Mouse (Mus musculus) MEL-GATA-1-ER (cell line): Measurements from ENCODE around the gene Vps37b.

Experiments used
- DNase-seq: peaks from one replicate; pipeline ENCODE4 v3.0.0-alpha.2; 2012; ENCODE audit warnings: low read depth; ENCODE audit errors: extremely low read depth

Gene Vps37b

DNA sequence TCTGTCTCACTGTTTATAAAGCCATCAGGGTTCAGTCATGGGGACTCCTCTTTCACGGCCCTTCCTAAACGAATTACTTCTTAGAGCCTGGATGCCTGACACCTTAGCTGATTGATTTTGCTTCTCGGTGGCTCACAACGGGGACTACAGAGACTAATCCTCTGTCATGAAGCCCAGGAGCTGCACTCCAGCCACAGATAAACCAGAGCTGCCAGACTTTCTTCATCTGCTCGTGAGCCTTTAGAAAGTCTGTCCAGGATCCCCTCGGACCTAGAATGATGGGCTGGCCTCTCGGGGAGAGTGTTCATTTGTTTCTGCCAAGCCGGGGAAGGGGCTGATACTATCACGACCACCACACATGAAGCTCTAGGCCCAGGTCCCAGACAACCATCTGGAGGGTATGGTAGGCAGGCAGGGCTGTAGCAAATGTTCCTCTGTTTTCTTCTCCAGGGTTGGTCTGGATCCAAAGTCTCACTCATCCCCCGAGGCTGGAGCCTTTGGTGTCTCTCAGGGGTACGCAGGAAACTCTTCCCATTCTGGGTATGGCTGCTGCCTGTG, 13.5 kb upstream of the Vps37b start:
- no peak for DNase-seq

DNA sequence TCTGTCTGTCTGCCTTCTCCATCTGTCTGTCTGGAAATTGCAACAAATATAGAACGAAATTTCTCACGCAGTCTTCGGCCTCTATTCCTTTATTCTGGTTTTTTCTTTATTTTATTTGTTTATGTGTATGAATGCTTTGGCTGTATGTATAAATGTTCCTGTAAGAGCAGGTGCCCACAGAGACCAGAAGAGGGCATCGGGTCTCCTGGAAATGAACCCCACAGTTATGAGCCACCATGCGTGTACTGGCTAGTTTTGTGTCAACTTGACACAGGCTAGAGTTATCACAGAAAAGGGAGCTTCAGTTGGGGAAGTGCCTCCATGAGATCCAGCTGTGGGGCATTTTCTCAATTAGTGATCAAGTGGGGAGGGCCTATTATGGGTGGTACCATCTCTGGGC, 11.9 kb upstream of the Vps37b start:
- no peak for DNase-seq

GRCm38 (mm10) chr5:124043212-124043978, 11.3 kb upstream of the Vps37b start:
- DNase-seq, result no peak

DNA sequence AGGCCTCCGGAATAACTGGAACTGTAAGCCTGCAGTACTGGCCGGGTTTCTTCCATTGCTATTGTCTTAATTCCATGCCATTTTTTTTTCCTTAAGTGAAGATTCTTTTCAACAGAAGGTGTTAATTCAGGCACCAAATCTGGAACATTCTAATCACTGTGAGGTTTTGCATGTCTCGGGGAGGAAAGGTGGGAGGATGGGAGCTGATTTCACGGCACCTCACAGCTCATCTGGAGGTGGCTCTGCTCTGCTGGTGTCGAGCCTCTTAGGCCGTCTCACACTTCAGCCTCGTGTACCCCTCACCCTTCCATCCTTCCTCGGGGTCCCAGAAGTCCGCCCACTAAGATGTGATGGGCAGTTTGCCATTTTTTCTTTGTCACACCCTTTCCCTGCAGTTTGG, 9.0 kb upstream of the Vps37b start:
- DNase-seq, result no peak

DNA sequence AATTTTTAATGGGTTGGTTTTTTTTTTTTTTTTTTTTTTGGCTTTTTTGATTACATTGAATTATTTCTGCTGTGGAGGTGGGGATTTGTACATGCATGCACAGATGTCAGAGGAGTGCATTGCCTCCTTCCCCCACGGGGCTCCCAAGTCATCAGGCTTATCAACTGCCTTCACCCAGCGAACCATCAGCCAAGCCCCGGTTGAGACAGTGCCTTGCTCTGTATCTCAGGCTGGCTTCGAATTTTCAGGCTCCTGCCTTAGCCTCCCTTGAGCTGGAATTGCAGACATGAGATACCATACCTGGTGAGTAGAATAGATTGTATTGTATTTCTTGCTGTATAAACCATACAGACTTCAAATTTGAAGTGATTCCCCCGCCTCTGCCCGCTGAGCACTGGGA, 7.5 kb upstream of the Vps37b start:
- no peak for DNase-seq

GRCm38 (mm10) chr5:124036836-124037235, 4.8 kb upstream of the Vps37b start:
- DNase-seq, result no peak

DNA sequence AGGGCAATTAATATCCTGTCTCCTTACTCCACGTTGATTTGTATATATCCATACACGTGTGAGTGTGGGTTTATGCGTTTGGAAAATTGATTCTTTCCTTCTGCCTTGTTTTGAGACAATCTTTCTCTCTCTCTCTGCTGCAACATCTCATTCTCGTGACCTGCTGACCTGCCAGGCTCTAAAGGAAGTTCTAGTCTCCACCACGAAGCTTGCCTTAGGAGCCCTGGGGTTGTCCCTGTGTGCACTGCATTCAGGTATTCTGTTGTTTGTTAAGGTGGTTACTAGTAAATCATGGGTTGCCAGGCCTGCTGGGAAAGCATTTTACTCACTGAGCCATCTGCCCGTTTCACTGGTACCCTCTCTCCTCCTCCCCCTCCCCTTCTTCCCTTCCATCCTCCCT, 4.3 kb upstream of the Vps37b start:
- no peak for DNase-seq

DNA sequence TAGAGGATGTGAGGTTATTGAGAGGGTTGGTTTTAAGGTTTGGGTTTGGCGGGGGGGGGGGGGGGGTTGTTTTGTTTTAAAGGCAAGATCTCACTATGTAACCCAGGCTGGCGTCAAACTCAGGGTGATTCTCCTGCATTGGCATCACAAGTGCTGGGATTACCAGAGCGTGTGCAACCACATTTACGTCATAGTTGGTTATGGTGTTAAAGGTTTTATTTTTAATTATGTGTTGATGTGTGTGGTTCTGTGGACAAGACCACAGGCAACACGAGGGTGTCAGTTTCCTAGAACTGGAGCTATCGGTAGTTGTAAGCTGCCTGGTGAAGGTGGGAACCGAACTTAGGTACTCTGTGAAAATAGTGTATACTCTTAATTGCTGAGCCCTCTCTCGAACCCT, 3.7 kb upstream of the Vps37b start:
- DNase-seq, result no peak

DNA sequence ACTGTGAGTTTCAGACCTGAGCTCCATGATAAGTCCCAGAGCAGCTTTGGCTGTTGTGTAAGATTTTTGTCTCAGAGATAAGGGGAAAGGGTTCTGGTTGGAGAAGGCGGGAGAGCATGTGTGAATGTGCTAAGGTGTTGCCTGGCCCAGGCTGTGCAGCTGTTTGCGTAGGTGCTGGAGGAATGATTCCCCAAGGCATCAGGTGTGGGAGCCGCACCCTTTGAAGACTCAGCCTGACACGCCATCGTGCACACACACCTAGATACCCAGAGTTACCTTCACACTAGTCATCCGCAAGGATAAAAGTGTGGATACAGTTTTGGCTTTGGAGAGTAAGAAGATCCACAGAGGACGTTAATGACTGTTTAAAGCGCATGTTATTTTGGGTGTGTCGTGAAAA, 3.3 kb upstream of the Vps37b start:
- DNase-seq, result no peak

- no peak for DNase-seq
Observed at GRCm38 (mm10) chr5:124034471-124034870, 2.4 kb upstream of the Vps37b start.

DNA sequence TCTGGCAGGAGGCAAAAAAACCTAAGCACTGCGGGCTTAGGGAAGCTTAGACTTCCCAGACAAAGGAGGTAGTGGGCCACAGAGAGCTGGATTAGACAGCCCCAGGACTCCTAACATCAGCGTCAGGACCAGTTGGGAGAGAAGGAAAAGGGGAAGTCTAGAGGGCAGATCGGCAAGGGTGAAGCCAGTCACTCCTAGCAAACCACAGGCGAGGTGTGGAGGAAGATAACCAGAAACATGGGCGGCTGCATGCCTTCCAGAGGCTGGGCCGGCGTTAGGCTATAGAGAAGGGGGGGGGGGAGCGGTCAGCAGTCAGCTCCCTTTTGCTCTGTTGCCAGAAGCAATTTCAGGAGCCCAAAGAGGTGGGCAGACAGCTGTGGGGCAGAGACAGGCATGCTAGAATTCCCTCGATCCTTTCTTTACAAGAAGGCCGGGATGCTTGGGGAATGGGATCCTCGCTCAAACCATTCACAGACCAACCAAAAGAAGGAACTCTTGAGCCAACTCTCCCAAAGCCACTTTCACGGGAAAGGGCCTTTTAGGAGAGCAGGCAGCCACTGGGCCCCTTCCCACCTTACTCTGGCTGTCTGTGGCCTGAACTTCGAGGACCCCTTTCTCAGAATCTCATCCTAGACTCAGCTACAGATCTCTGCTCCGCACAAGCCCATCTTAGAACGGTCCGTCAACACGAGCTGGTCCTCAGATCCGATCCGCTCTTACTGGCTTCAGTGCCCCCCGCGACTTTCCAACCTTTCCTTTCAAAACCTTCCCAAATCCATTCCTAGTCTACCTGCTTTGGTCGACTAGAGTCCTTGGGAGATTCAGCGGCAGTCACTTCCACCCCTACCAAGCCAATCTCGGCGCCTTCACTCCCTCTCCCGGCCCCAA, 758 bp downstream of the Vps37b start:
- DNase-seq, result peak; percentile 92

GRCm38 (mm10) chr5:124030386-124031067, 1.5 kb downstream of the Vps37b start:
- DNase-seq, result no peak

DNA sequence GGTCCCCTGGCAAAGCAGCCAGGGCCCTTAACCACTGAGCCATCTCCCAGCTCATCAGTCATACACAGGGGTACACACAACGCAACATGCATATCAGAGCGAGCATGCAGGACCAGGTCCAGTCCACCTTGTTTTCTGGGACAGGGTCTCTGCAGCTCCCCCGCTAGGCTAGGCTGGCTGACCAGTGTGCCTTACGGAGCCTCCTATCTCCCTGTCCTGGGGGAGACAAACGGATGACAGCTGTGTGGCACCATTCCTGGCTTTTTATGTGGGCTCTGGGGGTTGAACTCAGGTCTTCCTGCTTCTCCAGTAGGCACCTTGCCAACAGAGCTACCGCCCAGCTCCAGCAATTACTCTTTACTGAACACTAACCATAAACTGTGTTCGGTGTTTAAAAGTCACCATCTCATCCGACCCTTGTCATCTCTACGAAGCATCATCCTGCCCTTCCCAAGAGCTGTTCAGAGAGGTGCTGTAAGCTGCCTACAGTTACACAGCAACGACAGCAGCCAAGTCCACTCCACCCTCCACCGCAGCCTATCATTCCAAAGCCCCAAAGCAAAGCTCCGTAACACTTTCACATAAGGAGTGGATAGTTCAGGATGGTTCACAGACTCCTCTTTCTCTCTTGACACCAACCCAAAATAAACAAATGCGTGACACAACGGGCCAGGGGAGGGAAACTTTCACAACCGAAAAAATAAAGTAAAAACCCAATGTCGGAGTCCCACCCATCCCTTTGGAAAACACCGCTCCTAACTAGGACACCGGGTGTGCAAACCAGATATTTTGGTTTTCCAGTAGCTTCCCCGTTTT, 2.6 kb downstream of the Vps37b start:
- no peak for DNase-seq

DNA sequence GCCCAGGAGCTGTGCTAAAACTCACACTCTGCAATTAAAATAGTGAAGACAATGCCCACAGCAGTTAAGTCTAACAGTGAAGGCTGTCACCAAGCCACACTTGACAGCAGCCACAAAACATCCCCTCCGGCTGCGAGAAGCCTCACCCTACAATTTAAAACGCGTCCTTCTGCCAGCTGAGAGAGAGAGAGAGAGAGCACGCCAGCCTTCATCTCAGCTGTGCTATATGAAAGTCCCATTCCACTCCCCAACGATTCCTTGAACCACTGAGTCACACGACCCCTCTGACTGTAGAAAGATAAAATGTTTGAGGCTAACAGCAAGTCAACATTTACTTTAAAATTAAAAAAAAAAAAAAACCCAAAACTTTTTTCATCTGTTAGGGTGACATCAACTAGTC, 3.4 kb downstream of the Vps37b start:
- DNase-seq, result no peak

DNA sequence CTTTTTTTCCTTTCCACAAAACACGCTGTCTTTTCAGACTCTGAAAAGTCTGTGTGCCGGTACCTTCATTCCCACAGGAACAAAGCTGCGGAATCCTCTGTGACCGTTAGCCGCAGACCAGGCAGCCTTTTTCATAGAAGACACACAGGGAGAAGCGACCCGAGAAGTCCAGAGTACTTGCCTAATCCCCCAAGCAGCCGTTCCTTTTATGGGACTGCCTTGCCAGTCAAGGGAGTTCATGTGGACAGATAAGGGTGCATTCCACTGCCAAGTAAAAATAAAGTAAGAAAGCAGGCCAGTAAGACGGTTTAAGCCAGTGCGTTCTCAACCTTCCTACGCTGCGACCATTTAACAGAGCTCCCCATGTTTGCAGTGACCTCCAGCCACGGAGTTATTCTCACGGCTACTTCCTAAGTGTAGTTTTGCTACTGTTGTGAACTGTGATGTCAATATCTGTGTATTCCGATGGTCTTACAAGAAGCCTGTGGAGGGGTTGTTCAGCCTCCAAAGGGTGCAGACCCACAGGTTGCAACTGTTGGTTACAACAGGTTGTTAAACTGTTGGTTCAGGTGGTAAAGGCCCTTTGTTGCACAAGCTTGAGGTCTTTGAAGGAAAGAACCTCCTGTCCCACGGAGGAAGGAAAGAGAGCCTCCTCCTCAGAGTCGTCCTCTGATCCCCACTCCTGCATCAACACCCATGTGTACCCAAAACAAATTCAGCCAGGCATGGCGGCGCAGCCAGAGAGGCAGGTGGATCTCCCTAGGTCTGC, 4.2 kb downstream of the Vps37b start:
- peak; percentile 72 for DNase-seq

- no peak for DNase-seq
Observed at GRCm38 (mm10) chr5:124026568-124026967, 5.5 kb downstream of the Vps37b start.

GRCm38 (mm10) chr5:124025587-124026441, 6.3 kb downstream of the Vps37b start:
- no peak for DNase-seq

GRCm38 (mm10) chr5:124025146-124025545, 6.9 kb downstream of the Vps37b start:
- DNase-seq, result no peak

DNA sequence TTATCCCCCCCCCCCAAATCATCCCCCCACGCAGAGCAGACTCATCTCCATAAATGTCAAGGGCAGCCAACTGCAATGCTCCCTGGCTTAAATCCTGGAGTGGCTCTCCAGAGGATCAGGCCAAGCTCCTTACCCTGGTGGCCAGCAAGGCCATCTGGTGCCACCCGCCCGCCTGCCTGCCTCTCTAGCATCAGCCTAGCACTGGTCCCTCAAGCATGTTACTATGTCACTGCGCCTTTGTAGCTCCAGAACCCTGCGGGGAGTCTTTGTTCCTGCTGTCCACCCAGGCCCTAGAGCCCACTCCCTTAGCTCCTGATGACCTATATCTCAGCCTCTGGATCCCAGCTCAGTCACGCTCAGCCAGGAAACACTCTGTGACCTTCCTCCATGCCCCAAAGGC, 7.4 kb downstream of the Vps37b start:
- DNase-seq, result no peak
